Mouse (Mus musculus): ENCODE results near the gene Sbk1. TPM values are rescaled to one million over a fixed set of nuclear protein-coding genes. Genes with fewer than 3 reads are reported as not detected.

The Sbk1 gene
- total and polyA plus RNA-seq, 2 experiments from 2014 or later: 184 to 535 TPM

- TF ChIP-seq CTCF (IDR thresholded peaks at IDR 0.05): peak; percentile 97
- Histone ChIP-seq H3K9me3 (ENCODE audit: low read length) (no peaks in the 10 kb centered on the region), H3K4me2 (ENCODE audit: low read depth, low read length, poor library complexity, severe bottlenecking) (no peak overlapping the region), H3K36me3 (ENCODE audit: insufficient read depth, low read length) (no peaks in the 10 kb centered on the region), H3K4me3 (ENCODE audit: low read depth, low read length) (no peak overlapping the region), H3K27ac (ENCODE audit: low read depth, low read length) (no peak overlapping the region), H3K27me3 (ENCODE audit: insufficient read depth, low read length) (no peaks in the 10 kb centered on the region), H3K4me1 (ENCODE audit: insufficient read depth, low read length) (no peaks in the 10 kb centered on the region), H3K9ac (replicated peaks; ENCODE audit: low read length, poor library complexity, severe bottlenecking) (no peak overlapping the region)
- 13% methylated on average over 18 of the region's 18 CpGs for WGBS
- peak; percentile 78 for DNase-seq (ENCODE audit: low spot score)
- 0 out of 2 replicates have a peak, but pooled peaks have one; percentile 60 for ATAC-seq (ENCODE audit: low FRiP score)
These were observed 11.9 kb upstream of the Sbk1 start for GRCm38 (mm10) chr7:126260280-126261210.

GRCm38 (mm10) chr7:126261823-126262222, 10.6 kb upstream of the Sbk1 start:
- Histone ChIP-seq H3K9ac (replicated peaks; ENCODE audit: low read length, poor library complexity, severe bottlenecking) (no peak overlapping the region), H3K27me3 (ENCODE audit: insufficient read depth, low read length) (no peaks in the 10 kb centered on the region), H3K4me2 (ENCODE audit: low read depth, low read length, poor library complexity, severe bottlenecking) (no peak overlapping the region), H3K27ac (ENCODE audit: low read depth, low read length) (no peak overlapping the region), H3K4me1 (ENCODE audit: insufficient read depth, low read length) (no peaks in the 10 kb centered on the region), H3K9me3 (ENCODE audit: low read length) (no peaks in the 10 kb centered on the region), H3K36me3 (ENCODE audit: insufficient read depth, low read length) (no peaks in the 10 kb centered on the region), H3K4me3 (ENCODE audit: low read depth, low read length) (no peak overlapping the region)
- ATAC-seq (ENCODE audit: low FRiP score): no peak
- no peak for DNase-seq (ENCODE audit: low spot score)
- 82% methylated on average over 4 of the region's 4 CpGs for WGBS
- TF ChIP-seq CTCF (IDR thresholded peaks at IDR 0.05): no peak

- Histone ChIP-seq H3K9ac (replicated peaks; ENCODE audit: low read length, poor library complexity, severe bottlenecking) (no peak overlapping the region), H3K4me1 (ENCODE audit: insufficient read depth, low read length) (no peaks in the 10 kb centered on the region), H3K9me3 (ENCODE audit: low read length) (no peaks in the 10 kb centered on the region), H3K27me3 (ENCODE audit: insufficient read depth, low read length) (no peaks in the 10 kb centered on the region), H3K36me3 (ENCODE audit: insufficient read depth, low read length) (no peaks in the 10 kb centered on the region), H3K27ac (ENCODE audit: low read depth, low read length) (no peak overlapping the region), H3K4me3 (ENCODE audit: low read depth, low read length) (no peak overlapping the region), H3K4me2 (ENCODE audit: low read depth, low read length, poor library complexity, severe bottlenecking) (no peak overlapping the region)
- no peak for ATAC-seq (ENCODE audit: low FRiP score)
- WGBS: 33% methylated on average over 7 of the region's 7 CpGs
- TF ChIP-seq CTCF (IDR thresholded peaks at IDR 0.05): no peak
- DNase-seq (ENCODE audit: low spot score): peak; percentile 53
These were observed 8.5 kb upstream of the Sbk1 start for GRCm38 (mm10) chr7:126263964-126264363.

- no peaks in the 10 kb centered on the region for H3K36me3 ChIP-seq (ENCODE audit: insufficient read depth, low read length)
- 59% methylated on average over 9 of the region's 9 CpGs for WGBS
- no peak overlapping the region for H3K4me3 ChIP-seq (ENCODE audit: low read depth, low read length)
- H3K27ac ChIP-seq (ENCODE audit: low read depth, low read length): no peak overlapping the region
- H3K4me1 ChIP-seq (ENCODE audit: insufficient read depth, low read length): peaks cover 1% of the 10 kb centered on the region; the same call in 1 of the 2 replicates
- DNase-seq (ENCODE audit: low spot score): peak; percentile 79
- H3K9ac ChIP-seq (replicated peaks; ENCODE audit: low read length, poor library complexity, severe bottlenecking): no peak overlapping the region
- ATAC-seq (ENCODE audit: low FRiP score): peak; percentile 52; the same call in 1 of the 2 replicates
- H3K4me2 ChIP-seq (ENCODE audit: low read depth, low read length, poor library complexity, severe bottlenecking): no peak overlapping the region
- no peak for TF ChIP-seq CTCF (IDR thresholded peaks at IDR 0.05)
- H3K27me3 ChIP-seq (ENCODE audit: insufficient read depth, low read length): no peaks in the 10 kb centered on the region
- no peaks in the 10 kb centered on the region for H3K9me3 ChIP-seq (ENCODE audit: low read length)
These were observed 6.5 kb upstream of the Sbk1 start for GRCm38 (mm10) chr7:126265949-126266348.

- no peak for DNase-seq (ENCODE audit: low spot score)
- Histone ChIP-seq H3K27me3 (ENCODE audit: insufficient read depth, low read length) (no peaks in the 10 kb centered on the region), H3K4me1 (ENCODE audit: insufficient read depth, low read length) (peaks cover 6% of the 10 kb centered on the region), H3K4me2 (ENCODE audit: low read depth, low read length, poor library complexity, severe bottlenecking) (no peak overlapping the region), H3K9me3 (ENCODE audit: low read length) (no peaks in the 10 kb centered on the region), H3K9ac (replicated peaks; ENCODE audit: low read length, poor library complexity, severe bottlenecking) (no peak overlapping the region), H3K27ac (ENCODE audit: low read depth, low read length) (no peak overlapping the region), H3K4me3 (ENCODE audit: low read depth, low read length) (no peak overlapping the region), H3K36me3 (ENCODE audit: insufficient read depth, low read length) (no peaks in the 10 kb centered on the region)
- ATAC-seq (ENCODE audit: low FRiP score): no peak
- 69% methylated on average over 4 of the region's 4 CpGs for WGBS
- TF ChIP-seq CTCF (IDR thresholded peaks at IDR 0.05): no peak
These were observed 6.0 kb upstream of the Sbk1 start for GRCm38 (mm10) chr7:126266372-126266870.

- DNase-seq (ENCODE audit: low spot score) (no peak), ATAC-seq (ENCODE audit: low FRiP score) (no peak)
- no peak for TF ChIP-seq CTCF (IDR thresholded peaks at IDR 0.05)
- Histone ChIP-seq H3K4me1 (ENCODE audit: insufficient read depth, low read length) (peaks cover 6% of the 10 kb centered on the region), H3K4me3 (ENCODE audit: low read depth, low read length) (no peak overlapping the region), H3K27ac (ENCODE audit: low read depth, low read length) (no peak overlapping the region), H3K9ac (replicated peaks; ENCODE audit: low read length, poor library complexity, severe bottlenecking) (no peak overlapping the region), H3K27me3 (ENCODE audit: insufficient read depth, low read length) (no peaks in the 10 kb centered on the region), H3K36me3 (ENCODE audit: insufficient read depth, low read length) (no peaks in the 10 kb centered on the region), H3K4me2 (ENCODE audit: low read depth, low read length, poor library complexity, severe bottlenecking) (no peak overlapping the region), H3K9me3 (ENCODE audit: low read length) (no peaks in the 10 kb centered on the region)
- 42% methylated on average over 8 of the region's 8 CpGs for WGBS
These were observed 4.8 kb upstream of the Sbk1 start for GRCm38 (mm10) chr7:126267606-126268005.

Measured in midbrain, postnatal 0 days (tissue).